Comparison of ENCODE assay signal across 18 mouse cellular contexts in genomic region chr3:108310921-108311341, GRCm38 (mm10). TPM values are rescaled to one million over a fixed set of nuclear protein-coding genes. Genes with fewer than 3 reads are reported as not detected.
DNase-seq lines count a peak whose midpoint lies in the region; ATAC-seq lines count a peak whose summit lies in the region.
"Had no signal": no experiment of that assay in that cellular context is flagged by ENCODE, and none has a peak within 500 bp of the region (broad histone marks: within the 10 kb centered on the region; RNA-seq: fewer than 3 reads in every experiment).

No protein-coding gene starts in this region.

- H3K4me3 ChIP-seq in heart, embryonic 13.5 days: no peak overlapping the region
- H3K4me3 ChIP-seq: embryonic facial prominence, embryonic 10.5 days; kidney, embryonic 15.5 days; liver, embryonic 15.5 days; neural tube, embryonic 13.5 days had no signal

- no peak overlapping the region for H3K9ac ChIP-seq in heart, embryonic 13.5 days
- H3K9ac ChIP-seq: kidney, embryonic 15.5 days; liver, embryonic 15.5 days; neural tube, embryonic 13.5 days had no signal

- no peak for ATAC-seq in heart, embryonic 13.5 days (ENCODE audit: extremely low read depth, insufficient number of reproducible peaks, low FRiP score, low TSS enrichment)
- ATAC-seq in CD4-positive, CD25-positive, alpha-beta regulatory T cell, adult 4 months: no peak
- ATAC-seq: forebrain, embryonic 14.5 days had no signal

- peaks cover 46% of the 10 kb centered on the region for H3K4me1 ChIP-seq in heart, embryonic 13.5 days

- no peak overlapping the region for H3K4me2 ChIP-seq in heart, embryonic 13.5 days
- H3K4me2 ChIP-seq: kidney, embryonic 15.5 days; liver, embryonic 15.5 days; neural tube, embryonic 13.5 days had no signal

- no peak for DNase-seq in heart, postnatal 25 days (ENCODE audit: low spot score)
- peak; percentile 95 for DNase-seq in adipocyte (ENCODE audit: low spot score)
- DNase-seq in gastrocnemius, postnatal 14 days: peak; percentile 55
- DNase-seq in lung, postnatal 10 days: peak; percentile 56
- no peak for DNase-seq in right cerebral cortex, postnatal 25 days
- no peak for DNase-seq in yolk sac, embryonic 10.5 days (ENCODE audit: low spot score)
- DNase-seq: cerebellum, adult 8-10 months; midbrain, embryonic 14.5 days; retina, postnatal 1 day; thymus, adult 18-20 months had no signal

- intact Hi-C loops in heart, postnatal 25 days (cut with DNase I): no loop called here
- intact Hi-C loops in gastrocnemius, postnatal 14 days (cut with DNase I; ENCODE audit: low total_unique reads): no loop called here

- H3K9me3 ChIP-seq in heart, embryonic 13.5 days: no peaks in the 10 kb centered on the region
- H3K9me3 ChIP-seq: embryonic facial prominence, embryonic 10.5 days; kidney, embryonic 15.5 days; liver, embryonic 15.5 days; neural tube, embryonic 13.5 days had no signal

- H3K36me3 ChIP-seq in heart, embryonic 13.5 days: peaks cover 24% of the 10 kb centered on the region

- H3K27ac ChIP-seq in heart, embryonic 13.5 days (replicated peaks): 0 out of 2 replicates have a peak overlapping the region, but pooled peaks have one; percentile 3
- H3K27ac ChIP-seq: embryonic facial prominence, embryonic 10.5 days; kidney, embryonic 15.5 days; liver, embryonic 15.5 days; neural tube, embryonic 13.5 days had no signal

- H3K27me3 ChIP-seq in heart, embryonic 13.5 days (replicated peaks): no peaks in the 10 kb centered on the region
- H3K27me3 ChIP-seq: kidney, embryonic 15.5 days; liver, embryonic 15.5 days; neural tube, embryonic 13.5 days had no signal

RNA-seq across cellular contexts. Expression of gene Sort1, which starts 27.0 kb away (rescaled TPM):
- 8.9 and 11.9 TPM in 2 replicates for polyA plus RNA-seq in heart, embryonic 13.5 days (2015; fragmentation: Nextera tagmentation; extraction: Ambion mirVana)
- total RNA-seq in heart, postnatal 25 days (2021): 10 to 100 TPM; 17.1 to 18.9 TPM
- total RNA-seq in gastrocnemius, postnatal 14 days (2021): 10 to 100 TPM; 44.5 to 44.6 TPM
- polyA plus RNA-seq in CD4-positive, CD25-positive, alpha-beta regulatory T cell, adult 4 months (2017; shearing (Covaris generic)): under 1 TPM in 1 of 2 experiments, not detected in 1; 0.09 TPM

RNA-seq across cellular contexts. Expression of gene Mybphl, which starts 53.8 kb away (rescaled TPM):
- polyA plus RNA-seq in heart, embryonic 13.5 days (2015; fragmentation: Nextera tagmentation; extraction: Ambion mirVana): 40.7 and 45.8 TPM in 2 replicates
- total RNA-seq in heart, postnatal 25 days (2021): 10 to 100 TPM; 58.9 to 60.3 TPM
- under 1 TPM; 0.27 to 0.35 TPM for total RNA-seq in gastrocnemius, postnatal 14 days (2021)
- polyA plus RNA-seq in CD4-positive, CD25-positive, alpha-beta regulatory T cell, adult 4 months (2017; shearing (Covaris generic)): not detected
- polyA plus RNA-seq: forebrain, embryonic 14.5 days; gonadal fat pad, adult 2 months; kidney, embryonic 15.5 days; midbrain, embryonic 14.5 days; neural tube, embryonic 13.5 days had no signal

RNA-seq across cellular contexts. Expression of gene Psma5, which starts 54.2 kb away (rescaled TPM):
- polyA plus RNA-seq in heart, embryonic 13.5 days (2015; fragmentation: Nextera tagmentation; extraction: Ambion mirVana): 213 and 243 TPM in 2 replicates
- 10 to 100 TPM; 52.5 to 53.8 TPM for total RNA-seq in heart, postnatal 25 days (2021)
- total RNA-seq in gastrocnemius, postnatal 14 days (2021): 10 to 100 TPM; 64.2 to 66.3 TPM
- polyA plus RNA-seq in CD4-positive, CD25-positive, alpha-beta regulatory T cell, adult 4 months (2017; shearing (Covaris generic)): 100 to 1,000 TPM; 180 to 185 TPM

Comparison
In these comparisons a context has a peak if more than half of its experiments do, and no peak if none do; other contexts are left out.
1. DNase-seq: peak in adipocyte (single experiment), gastrocnemius, postnatal 14 days (single experiment) and lung, postnatal 10 days (single experiment); none in heart, postnatal 25 days (single experiment), right cerebral cortex, postnatal 25 days (single experiment) and yolk sac, embryonic 10.5 days (single experiment).
2. RNA of gene Mybphl, which starts 53.8 kb away (total RNA-seq): 58.9 to 60.3 TPM in heart, postnatal 25 days; 0.27 to 0.35 TPM in gastrocnemius, postnatal 14 days; every median in the first group is over 10 times any median in the second.